Comparison of ENCODE assay signal across 7 mouse cellular contexts in genomic region chr14:57621699-57622098, GRCm38 (mm10).
"Had no signal": no experiment of that assay in that cellular context is flagged by ENCODE, and none has a peak within 500 bp of the region (broad histone marks: within the 10 kb centered on the region; RNA-seq: fewer than 3 reads in every experiment).

No protein-coding gene starts in this region.

- DNase-seq: kidney, postnatal 10 days; kidney, postnatal 4 days; left cerebral cortex, postnatal 4 days; lung, adult 18-20 months; lung, postnatal 36 days; midbrain, embryonic 14.5 days; thymus, postnatal 4 days had no signal
